Mouse (Mus musculus) liver, embryonic 16.5 days (tissue): Measurements from ENCODE around the gene Tas2r137. TPM values are rescaled to one million over a fixed set of nuclear protein-coding genes. Genes with fewer than 3 reads are reported as not detected.

Experiments used
- ATAC-seq: fragments of 200-750 bp; cut with Nextera tagmentation; 2 replicates; pipeline ENCODE4 v1.8.0; 2017; ENCODE audit warnings: low read depth, mild to moderate bottlenecking, moderate number of reproducible peaks, moderate library complexity
- H3K27ac ChIP-seq: fragments of 300-500 bp; sonication (generic); 2 replicates; pipeline ENCODE4 v1.5.1; 2014; ENCODE audit warnings: mild to moderate bottlenecking, low read length
- H3K27me3 ChIP-seq: fragments of 300-500 bp; sonication (generic); 2 replicates; pipeline ENCODE4 v1.6.1; 2014; ENCODE audit warnings: low read depth, low read length, mixed read lengths; ENCODE audit not compliant: control insufficient read depth, insufficient read depth
- H3K36me3 ChIP-seq: fragments of 300-500 bp; sonication (generic); 2 replicates; pipeline ENCODE4 v1.6.1; 2014; ENCODE audit warnings: mild to moderate bottlenecking; ENCODE audit not compliant: control insufficient read depth, insufficient read depth
- H3K4me1 ChIP-seq: fragments of 300-500 bp; sonication (generic); 2 replicates; pipeline ENCODE4 v1.6.1; 2014; ENCODE audit warnings: low read depth, low read length, mixed read lengths; ENCODE audit not compliant: control insufficient read depth
- H3K4me2 ChIP-seq: fragments of 300-500 bp; sonication (generic); 2 replicates; pipeline ENCODE4 v1.6.1; 2014; ENCODE audit warnings: low read depth, low read length, mixed read lengths
- H3K4me3 ChIP-seq: fragments of 300-500 bp; sonication (generic); 2 replicates; pipeline ENCODE4 v1.5.1; 2014; ENCODE audit warnings: low read depth, mild to moderate bottlenecking, low read length
- H3K9ac ChIP-seq: fragments of 300-500 bp; sonication (generic); 2 replicates; pipeline ENCODE4 v1.6.1; 2014; ENCODE audit warnings: low read depth, low read length
- H3K9me3 ChIP-seq: fragments of 300-500 bp; sonication (generic); replicated peaks from 2 replicates; pipeline ENCODE4 v1.6.1; 2016; ENCODE audit warnings: low read length; ENCODE audit not compliant: control insufficient read depth
- WGBS: fragments of 180-500 bp; shearing (Covaris S2); extraction: QIAGEN DNeasy Blood & Tissue Kit; methylation state at CpG from one replicate; pipeline ENCODE4 v1.1.7; 2014; ENCODE audit not compliant: insufficient replicate concordance; 5-methylcytosine and 5-hydroxymethylcytosine counted together
- polyA plus RNA-seq: library from polyadenylated mRNA; unstranded; fragments of >200 nt; fragmentation: Nextera tagmentation; extraction: Ambion mirVana; gene quantifications from 2 replicates; pipeline ENCODE4 v1.2.1, GENCODE M21; 2015

Tas2r137 gene
- polyA plus RNA-seq, result not detected in 2 replicates

DNA sequence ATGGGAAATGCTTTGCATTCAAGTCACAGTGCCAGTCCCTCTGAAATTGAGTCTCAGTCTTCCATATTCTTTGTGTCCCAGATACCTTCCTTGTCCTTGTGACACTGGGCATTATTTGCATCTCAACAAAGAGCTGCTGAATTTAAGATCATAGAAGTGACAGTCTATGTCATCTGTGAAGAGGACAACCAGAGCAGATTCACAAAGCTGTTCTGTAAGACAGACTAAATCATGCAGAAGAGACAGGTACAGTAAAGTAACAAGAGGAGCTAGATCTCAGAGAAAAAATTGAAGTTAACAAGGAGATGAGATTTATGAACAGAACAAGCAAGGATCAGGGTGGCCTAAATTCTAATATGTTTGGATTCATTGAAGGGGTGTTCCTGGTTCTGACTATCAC is at the start of gene Tas2r137:
Gene Tas2r137, plus strand, starts transcription at position 301 of the 400 bp plus-strand sequence.
- Histone ChIP-seq H3K4me2 (no peak within 1 kb of the TSS), H3K27ac (no peak within 1 kb of the TSS), H3K9ac (no peak within 1 kb of the TSS), H3K27me3 (no peaks in the 10 kb centered on the region), H3K4me1 (no peaks in the 10 kb centered on the region), H3K4me3 (no peak within 1 kb of the TSS), H3K9me3 (no peaks in the 10 kb centered on the region), H3K36me3 (no peaks in the 10 kb centered on the region)
- no peak for ATAC-seq

DNA sequence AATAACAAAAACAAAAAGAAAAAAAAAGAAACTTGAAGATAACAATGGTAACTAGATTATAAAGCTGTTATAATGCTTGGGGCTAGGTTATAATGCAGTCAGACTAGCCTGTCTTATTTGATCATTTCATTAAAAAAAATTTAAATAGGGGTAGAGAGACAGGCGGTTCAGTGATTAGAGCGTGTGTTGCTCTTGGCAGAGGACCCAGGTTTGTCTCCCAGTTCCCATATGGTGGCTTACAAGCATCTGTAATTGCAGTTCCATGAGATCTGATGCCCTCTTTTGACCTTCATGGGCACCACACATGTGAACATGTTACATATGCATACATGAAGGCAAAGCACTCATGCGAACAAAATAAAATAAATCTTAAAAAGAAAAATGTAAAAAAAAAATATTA is 49.8 kb upstream of the Tas2r137 start:
- Histone ChIP-seq H3K4me1 (no peaks in the 10 kb centered on the region), H3K36me3 (no peaks in the 10 kb centered on the region), H3K27ac (no peak overlapping the region), H3K4me2 (no peak overlapping the region), H3K9me3 (no peaks in the 10 kb centered on the region), H3K4me3 (no peak overlapping the region), H3K27me3 (peaks cover 7% of the 10 kb centered on the region), H3K9ac (no peak overlapping the region)
- ATAC-seq, result no peak
- WGBS, result 63% methylated on average over 3 of the region's 3 CpGs

DNA sequence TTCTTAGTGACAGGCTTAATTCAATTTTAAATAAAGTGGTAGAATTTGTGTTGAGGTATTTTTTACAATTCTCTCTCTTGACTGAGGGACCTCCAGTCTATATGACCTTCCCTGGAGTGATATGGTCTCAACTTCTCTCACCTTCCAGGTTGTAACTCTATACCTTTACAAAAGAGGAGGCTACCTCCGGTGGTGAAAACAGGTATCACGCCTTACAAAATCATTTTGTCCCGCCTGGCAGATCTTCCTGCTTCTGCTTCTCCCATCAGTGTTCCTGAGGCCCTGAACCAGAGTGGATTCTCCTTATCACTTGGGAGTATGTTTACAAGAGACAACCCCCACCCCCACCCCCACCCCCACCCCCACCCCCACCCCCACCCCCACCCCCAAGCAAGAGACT is 49.3 kb upstream of the Tas2r137 start:
- no peaks in the 10 kb centered on the region for H3K36me3 ChIP-seq
- H3K4me2 ChIP-seq, result no peak overlapping the region
- 39% methylated on average over 3 of the region's 3 CpGs for WGBS
- H3K9ac ChIP-seq, result no peak overlapping the region
- no peaks in the 10 kb centered on the region for H3K9me3 ChIP-seq
- ATAC-seq, result no peak
- H3K27me3 ChIP-seq, result peaks cover 6% of the 10 kb centered on the region
- H3K4me1 ChIP-seq, result no peaks in the 10 kb centered on the region
- H3K4me3 ChIP-seq, result no peak overlapping the region
- H3K27ac ChIP-seq, result no peak overlapping the region

DNA sequence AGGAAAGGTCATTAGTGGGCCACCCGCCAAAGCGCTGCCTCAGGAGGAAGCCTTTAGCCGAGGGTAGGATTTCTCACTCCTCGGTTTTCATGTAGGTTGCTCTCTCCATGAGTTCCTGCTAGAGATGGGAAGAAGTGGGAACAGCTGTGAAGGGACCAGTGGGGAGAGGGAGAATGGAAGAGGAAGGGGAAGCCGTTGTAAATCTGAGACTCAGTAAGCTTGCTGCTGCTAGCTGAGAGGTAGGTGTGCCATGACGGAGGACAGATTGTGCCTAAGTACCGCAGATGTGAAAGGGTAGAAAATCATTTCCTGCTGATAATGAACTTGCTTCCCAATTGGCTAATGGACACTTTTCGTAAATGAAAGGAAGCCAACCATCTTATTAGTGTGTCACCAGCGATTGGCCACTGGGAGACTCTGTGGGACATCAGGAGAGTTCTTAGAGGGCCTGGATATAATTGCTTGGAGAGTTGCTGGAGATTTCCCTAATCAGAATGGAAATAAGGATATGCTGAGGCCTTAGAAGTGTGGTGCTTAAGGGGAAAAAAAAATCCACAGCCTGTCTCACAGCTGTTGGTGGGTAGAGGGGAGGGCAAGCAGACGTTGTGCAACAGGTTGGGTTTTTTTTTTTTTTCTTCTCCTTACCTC is 47.6 kb upstream of the Tas2r137 start:
- 24% methylated on average over 10 of the region's 10 CpGs for whole genome bisulfite sequencing
- H3K9ac ChIP-seq, result no peak overlapping the region
- H3K36me3 ChIP-seq, result no peaks in the 10 kb centered on the region

DNA sequence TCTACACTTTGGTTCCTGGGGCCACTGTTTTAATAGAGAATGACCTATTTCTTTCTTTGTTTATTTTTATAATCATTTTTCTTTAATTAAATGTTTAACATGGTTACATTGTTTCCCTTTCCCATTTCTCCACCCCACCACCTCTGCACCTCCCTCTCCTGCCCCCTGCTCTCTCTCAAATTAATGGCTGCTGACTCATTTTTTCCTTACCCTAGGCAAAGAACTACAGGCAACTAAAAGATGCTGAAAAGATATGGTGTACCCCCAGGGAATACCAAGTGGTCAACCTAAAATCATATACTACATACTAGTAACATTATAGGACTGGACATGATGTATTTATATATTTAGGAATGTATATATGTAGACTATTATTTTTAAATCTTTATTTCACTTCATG is 42.4 kb upstream of the Tas2r137 start:
- Histone ChIP-seq H3K9ac (no peak overlapping the region), H3K4me1 (no peaks in the 10 kb centered on the region), H3K4me3 (no peak overlapping the region), H3K9me3 (no peaks in the 10 kb centered on the region), H3K36me3 (no peaks in the 10 kb centered on the region), H3K27me3 (no peaks in the 10 kb centered on the region), H3K4me2 (no peak overlapping the region), H3K27ac (no peak overlapping the region)
- no peak for ATAC-seq

More for the DNA sequence above, 47.6 kb upstream of the Tas2r137 start:
- H3K9me3 ChIP-seq, result no peaks in the 10 kb centered on the region
- no peak for ATAC-seq
- no peaks in the 10 kb centered on the region for H3K4me1 ChIP-seq
- H3K27me3 ChIP-seq, result peaks cover 3% of the 10 kb centered on the region
- H3K27ac ChIP-seq, result no peak overlapping the region
- no peak overlapping the region for H3K4me3 ChIP-seq
- no peak overlapping the region for H3K4me2 ChIP-seq

DNA sequence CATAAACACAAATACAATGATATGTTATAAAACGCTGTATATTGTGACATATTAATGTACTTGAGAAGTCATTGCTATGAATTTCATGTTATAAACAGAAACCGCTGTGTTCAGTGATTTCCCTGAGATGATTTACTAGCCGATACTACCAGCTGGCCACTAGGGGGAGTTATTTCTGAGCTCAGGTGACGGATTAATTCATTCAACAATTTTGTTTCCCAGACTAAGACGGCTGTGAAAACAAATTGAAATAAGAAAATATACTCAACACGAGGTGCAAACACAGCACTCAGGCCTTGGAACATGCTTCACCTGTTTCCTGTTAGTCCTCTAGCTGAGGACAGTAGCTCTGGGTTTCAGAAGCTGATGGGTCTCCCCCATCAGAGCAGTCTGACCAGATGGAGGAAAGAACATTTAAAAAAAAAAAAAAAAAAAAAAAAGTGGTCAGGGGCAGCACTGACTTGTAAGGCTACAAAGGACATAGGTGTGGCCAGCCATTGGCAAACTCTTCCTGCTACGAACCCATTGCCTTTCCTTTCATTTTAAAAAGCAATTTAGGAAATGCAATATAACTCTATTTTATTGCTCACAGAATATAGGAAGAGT is 36.5 kb upstream of the Tas2r137 start:
- 19% methylated on average over 7 of the region's 7 CpGs for WGBS
- no peaks in the 10 kb centered on the region for H3K9me3 ChIP-seq
- ATAC-seq, result no peak
- no peak overlapping the region for H3K27ac ChIP-seq
- H3K36me3 ChIP-seq, result no peaks in the 10 kb centered on the region
- no peak overlapping the region for H3K9ac ChIP-seq
- no peak overlapping the region for H3K4me2 ChIP-seq
- H3K4me1 ChIP-seq, result no peaks in the 10 kb centered on the region
- H3K27me3 ChIP-seq, result no peaks in the 10 kb centered on the region
- no peak overlapping the region for H3K4me3 ChIP-seq

DNA sequence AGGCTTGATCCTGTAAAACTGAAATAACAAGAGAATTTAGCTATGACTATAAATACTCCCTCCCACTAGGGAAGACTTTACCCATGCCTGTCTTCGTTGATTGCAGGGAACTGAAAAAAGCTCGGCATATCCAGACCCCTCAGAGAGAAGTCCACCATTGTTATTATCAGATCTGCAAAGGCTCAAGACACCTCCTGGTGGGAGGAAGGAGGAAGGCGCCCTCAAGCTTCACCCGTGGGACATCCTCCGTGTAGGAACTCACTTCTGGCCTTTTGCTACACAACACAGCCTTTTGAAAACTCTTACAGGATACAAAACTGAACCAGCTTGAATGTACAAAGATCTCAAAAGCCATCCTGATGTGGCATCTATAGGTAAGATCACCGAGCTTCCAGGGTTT is 25.3 kb upstream of the Tas2r137 start:
- no peaks in the 10 kb centered on the region for H3K36me3 ChIP-seq
- no peak overlapping the region for H3K27ac ChIP-seq
- no peaks in the 10 kb centered on the region for H3K9me3 ChIP-seq
- no peak overlapping the region for H3K4me2 ChIP-seq
- no peak for ATAC-seq
- no peak overlapping the region for H3K9ac ChIP-seq
- WGBS, result 35% methylated on average over 6 of the region's 6 CpGs
- H3K4me3 ChIP-seq, result no peak overlapping the region
- no peaks in the 10 kb centered on the region for H3K27me3 ChIP-seq
- H3K4me1 ChIP-seq, result no peaks in the 10 kb centered on the region

DNA sequence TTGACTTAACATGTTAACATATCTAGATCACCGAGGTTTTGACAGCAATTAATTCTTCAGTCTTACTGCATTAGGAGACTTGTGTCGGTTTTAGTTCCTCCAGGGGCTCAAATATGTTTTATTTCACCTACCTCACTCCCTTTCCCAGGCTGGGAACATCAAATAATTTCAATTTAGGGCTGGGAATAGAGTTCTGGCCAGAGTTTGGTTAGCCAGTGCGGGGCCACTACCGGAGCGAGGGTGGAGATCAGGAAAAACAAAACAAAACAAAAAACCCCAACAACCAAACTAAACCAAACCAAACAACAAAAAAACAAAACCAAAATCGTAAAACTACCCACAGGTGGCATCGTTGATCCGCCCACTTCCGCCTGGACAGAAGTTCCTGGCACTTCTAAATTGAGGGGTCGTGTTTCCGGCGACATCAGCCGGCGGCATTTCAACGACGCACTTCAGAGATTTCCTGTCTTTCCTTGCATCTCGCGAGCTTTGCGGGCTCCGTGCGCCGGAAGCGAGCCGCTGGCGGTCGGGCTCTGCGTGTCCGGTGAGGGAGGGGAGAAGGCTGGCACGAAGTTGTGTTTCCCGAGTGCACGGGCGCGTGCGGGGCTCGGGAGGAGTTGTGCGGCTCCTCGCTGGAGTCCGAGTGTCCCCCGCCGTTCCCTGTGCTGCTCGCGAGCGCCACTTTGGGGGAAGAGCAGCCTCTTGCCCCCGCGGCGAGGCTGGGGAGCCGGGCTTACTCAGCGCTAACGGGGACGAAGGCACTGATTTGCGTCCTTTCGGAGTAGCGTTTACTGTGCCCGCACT is 19.9 kb upstream of the Tas2r137 start, which contains the start of gene Ssbp1:
Gene Ssbp1, plus strand, starts transcription at position 437 of the 804 bp plus-strand sequence.
- Histone ChIP-seq H3K9me3 (no peaks in the 10 kb centered on the region), H3K4me2 (peak within 1 kb of the TSS; percentile 74), H3K27me3 (no peaks in the 10 kb centered on the region), H3K4me3 (peak within 1 kb of the TSS; percentile 81), H3K4me1 (peaks cover 3% of the 10 kb centered on the region), H3K27ac (peak within 1 kb of the TSS; percentile 88), H3K9ac (peak within 1 kb of the TSS; percentile 75), H3K36me3 (peaks cover 11% of the 10 kb centered on the region)
- ATAC-seq, result peak; percentile 96
- WGBS, result under 1% methylated on average over 54 of the region's 54 CpGs

DNA sequence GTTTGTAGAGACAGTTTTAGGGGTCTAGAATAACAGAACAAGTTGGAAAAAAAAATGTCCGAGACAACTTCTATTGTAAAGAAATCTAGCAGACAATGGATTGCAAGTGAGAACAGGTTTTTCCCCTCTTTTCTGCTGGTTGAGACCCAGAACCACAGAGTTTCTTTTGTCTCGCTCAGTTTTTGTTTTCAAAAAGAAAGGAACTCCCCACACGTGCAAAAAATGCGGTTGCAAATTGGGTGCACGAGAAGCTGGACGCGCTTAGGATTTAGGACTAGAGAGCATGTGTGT is 19.4 kb upstream of the Tas2r137 start:
- H3K4me3 ChIP-seq, result peak overlapping the region; percentile 81
- no peak for ATAC-seq
- H3K9ac ChIP-seq, result peak overlapping the region; percentile 75
- H3K27ac ChIP-seq, result peak overlapping the region; percentile 88
- peaks cover 12% of the 10 kb centered on the region for H3K36me3 ChIP-seq
- peaks cover 3% of the 10 kb centered on the region for H3K4me1 ChIP-seq
- 0% methylated on average over 7 of the region's 7 CpGs for WGBS
- no peaks in the 10 kb centered on the region for H3K9me3 ChIP-seq
- no peaks in the 10 kb centered on the region for H3K27me3 ChIP-seq
- peak overlapping the region; percentile 74 for H3K4me2 ChIP-seq
